Mouse (Mus musculus) heart, embryonic 14.5 days (tissue): Measurements from ENCODE around the gene Foxa1. TPM values are rescaled to one million over a fixed set of nuclear protein-coding genes. Genes with fewer than 3 reads are reported as not detected.
A peak's percentile ranks its signal among the peaks of the same experiment; 100 is the strongest.

Experiments
- ATAC-seq: fragments of 200-750 bp; cut with Nextera tagmentation; 2 replicates; pipeline ENCODE4 v1.8.0; 2017; ENCODE audit warnings: low read depth, moderate TSS enrichment; ENCODE audit not compliant: insufficient number of reproducible peaks, insufficient read depth, low FRiP score
- H3K27ac ChIP-seq, 2 experiments: fragments of 200-500 bp in 1 of 2; fragments of 300-500 bp in 1 of 2; sonication (generic) in 1 of 2; replicated peaks in 1 of 2; 2 replicates each; pipeline ENCODE4 v1.5.1; 2012 to 2014; ENCODE audit warnings: low read depth in 2 of 2, low read length in 2 of 2, control low read depth in 1 of 2, mild to moderate bottlenecking in 1 of 2, mixed read lengths in 1 of 2; ENCODE audit not compliant: control insufficient read depth in 1 of 2, insufficient read depth in 1 of 2
- H3K27me3 ChIP-seq: fragments of 300-500 bp; sonication (generic); 2 replicates; pipeline ENCODE4 v1.6.1; 2014; ENCODE audit warnings: mild to moderate bottlenecking, low read length, control low read depth; ENCODE audit not compliant: control insufficient read depth, insufficient read depth
- H3K36me3 ChIP-seq: fragments of 300-500 bp; sonication (generic); 2 replicates; pipeline ENCODE4 v1.6.1; 2014; ENCODE audit warnings: mild to moderate bottlenecking, control low read depth, low read length, mixed read lengths; ENCODE audit not compliant: control insufficient read depth, insufficient read depth
- H3K4me1 ChIP-seq, 2 experiments: fragments of 200-500 bp in 1 of 2; fragments of 300-500 bp in 1 of 2; sonication (generic) in 1 of 2; 2 replicates each; pipeline ENCODE4 v1.6.1; 2012 to 2014; ENCODE audit warnings: low read length in 2 of 2, control low read depth in 1 of 2, mixed read lengths in 1 of 2; ENCODE audit not compliant: control insufficient read depth in 2 of 2, insufficient read depth in 2 of 2
- H3K4me2 ChIP-seq: fragments of 300-500 bp; sonication (generic); 2 replicates; pipeline ENCODE4 v1.6.1; 2014; ENCODE audit warnings: mild to moderate bottlenecking, low read length
- H3K4me3 ChIP-seq, 2 experiments: fragments of 200-500 bp in 1 of 2; fragments of 300-500 bp in 1 of 2; sonication (generic) in 1 of 2; 2 replicates each; pipeline ENCODE4 v1.5.1; 2012 to 2014; ENCODE audit warnings: low read length in 2 of 2, mild to moderate bottlenecking in 2 of 2, control low read depth in 1 of 2, low read depth in 1 of 2, moderate library complexity in 1 of 2; ENCODE audit not compliant: control insufficient read depth in 1 of 2, insufficient read depth in 1 of 2
- H3K9ac ChIP-seq: fragments of 300-500 bp; sonication (generic); 2 replicates; pipeline ENCODE4 v1.6.1; 2014; ENCODE audit warnings: mild to moderate bottlenecking, low read length
- H3K9me3 ChIP-seq: fragments of 300-500 bp; sonication (generic); 2 replicates; pipeline ENCODE4 v1.6.1; 2016; ENCODE audit warnings: low read length, control low read depth; ENCODE audit not compliant: control insufficient read depth
- WGBS: fragments of 180-500 bp; shearing (Covaris S2); extraction: QIAGEN DNeasy Blood & Tissue Kit; methylation state at CpG from one replicate; pipeline ENCODE4 v1.1.7; 2014; 5-methylcytosine and 5-hydroxymethylcytosine counted together
- polyA plus RNA-seq: library from polyadenylated mRNA; unstranded; fragments of >200 nt; fragmentation: Nextera tagmentation; extraction: Ambion mirVana; gene quantifications from 2 replicates; pipeline ENCODE4 v1.2.1, GENCODE M21; 2014

Foxa1 gene
- polyA plus RNA-seq, 1 experiment from 2014 or later, result 0.42 TPM

- peaks cover 95% of the 10 kb centered on the region for H3K27me3 ChIP-seq
- no peak overlapping the region for H3K9ac ChIP-seq
- no peak overlapping the region for H3K4me3 ChIP-seq
- no peaks in the 10 kb centered on the region for H3K36me3 ChIP-seq
- WGBS, result 8% methylated on average over 8 of the region's 8 CpGs
- peaks cover 3 to 12% of the 10 kb centered on the region in 2 experiments; a peak in 3 of 4 replicates for H3K4me1 ChIP-seq
- H3K27ac ChIP-seq, result no peak overlapping the region
- no peaks in the 10 kb centered on the region for H3K9me3 ChIP-seq
- ATAC-seq, result no peak
- H3K4me2 ChIP-seq, result no peak overlapping the region
Observed at GRCm38 (mm10) chr12:57550881-57551280, 4.2 kb upstream of the Foxa1 start.

GRCm38 (mm10) chr12:57550181-57550808 lies 3.6 kb upstream of the Foxa1 start:
- WGBS, result 1% methylated on average over 31 of the region's 31 CpGs
- Histone ChIP-seq H3K36me3 (no peaks in the 10 kb centered on the region), H3K9me3 (no peaks in the 10 kb centered on the region), H3K27me3 (peaks cover 99% of the 10 kb centered on the region), H3K27ac (no peak overlapping the region), H3K4me2 (no peak overlapping the region), H3K9ac (no peak overlapping the region), H3K4me1 (peaks cover 3 to 16% of the 10 kb centered on the region in 2 experiments; a peak in 3 of 4 replicates), H3K4me3 (no peak overlapping the region)
- no peak for ATAC-seq

GRCm38 (mm10) chr12:57549667-57550160 lies 3.0 kb upstream of the Foxa1 start:
- Histone ChIP-seq H3K9me3 (no peaks in the 10 kb centered on the region), H3K36me3 (no peaks in the 10 kb centered on the region), H3K4me3 (no peak overlapping the region), H3K27me3 (peaks cover 98% of the 10 kb centered on the region), H3K4me2 (no peak overlapping the region), H3K27ac (no peak overlapping the region), H3K4me1 (peaks cover 3 to 21% of the 10 kb centered on the region in 2 experiments; a peak in 3 of 4 replicates), H3K9ac (no peak overlapping the region)
- 4% methylated on average over 15 of the region's 15 CpGs for WGBS
- no peak for ATAC-seq

GRCm38 (mm10) chr12:57548981-57549666 lies 2.4 kb upstream of the Foxa1 start:
- no peak overlapping the region for H3K4me3 ChIP-seq

GRCm38 (mm10) chr12:57548352-57548980 lies 1.8 kb upstream of the Foxa1 start:
- H3K4me2 ChIP-seq, result 0 out of 2 replicates have a peak overlapping the region, but pooled peaks have one; percentile 21
- peaks cover 96% of the 10 kb centered on the region for H3K27me3 ChIP-seq
- no peak for ATAC-seq
- H3K4me1 ChIP-seq, result peaks cover 3 to 23% of the 10 kb centered on the region in 2 experiments; a peak in 3 of 4 replicates
- under 1% methylated on average over 20 of the region's 20 CpGs for WGBS
- no peak overlapping the region for H3K9ac ChIP-seq
- H3K27ac ChIP-seq, result no peak overlapping the region
- H3K36me3 ChIP-seq, result no peaks in the 10 kb centered on the region
- H3K4me3 ChIP-seq, result peak overlapping the region in 1 of 2 experiments; percentile 14; a peak in 1 of 4 replicates
- no peaks in the 10 kb centered on the region for H3K9me3 ChIP-seq

More at GRCm38 (mm10) chr12:57548981-57549666, 2.4 kb upstream of the Foxa1 start:
- no peak for ATAC-seq
- H3K4me1 ChIP-seq, result peaks cover 3 to 23% of the 10 kb centered on the region in 2 experiments; a peak in 3 of 4 replicates
- 0 out of 2 replicates have a peak overlapping the region, but pooled peaks have one; percentile 21 for H3K4me2 ChIP-seq
- peaks cover 98% of the 10 kb centered on the region for H3K27me3 ChIP-seq
- H3K36me3 ChIP-seq, result no peaks in the 10 kb centered on the region
- no peak overlapping the region for H3K27ac ChIP-seq
- H3K9ac ChIP-seq, result no peak overlapping the region
- H3K9me3 ChIP-seq, result no peaks in the 10 kb centered on the region
- WGBS, result 2% methylated on average over 25 of the region's 25 CpGs

GRCm38 (mm10) chr12:57547890-57548289 lies 1.2 kb upstream of the Foxa1 start:
- H3K9me3 ChIP-seq, result no peaks in the 10 kb centered on the region
- ATAC-seq, result no peak
- no peak overlapping the region for H3K4me3 ChIP-seq
- no peak overlapping the region for H3K4me2 ChIP-seq
- H3K4me1 ChIP-seq, result peaks cover 3 to 23% of the 10 kb centered on the region in 2 experiments; a peak in 3 of 4 replicates
- WGBS, result 4% methylated on average over 9 of the region's 9 CpGs
- peaks cover 96% of the 10 kb centered on the region for H3K27me3 ChIP-seq
- H3K9ac ChIP-seq, result no peak overlapping the region
- H3K27ac ChIP-seq, result no peak overlapping the region
- no peaks in the 10 kb centered on the region for H3K36me3 ChIP-seq
